ENCODE assay signal across 16 mouse cellular contexts in genomic region chr11:16703221-16703620, GRCm38 (mm10).
"Had no signal": no experiment of that assay in that cellular context is flagged by ENCODE, and none has a peak within 500 bp of the region (broad histone marks: within the 10 kb centered on the region; RNA-seq: fewer than 3 reads in every experiment).

No protein-coding gene starts in this region.

- H3K4me1 ChIP-seq: neural tube, embryonic 13.5 days; neural tube, embryonic 15.5 days; stomach, embryonic 15.5 days had no signal

- H3K9me3 ChIP-seq: neural tube, embryonic 13.5 days; neural tube, embryonic 15.5 days; stomach, embryonic 15.5 days had no signal

- H3K27ac ChIP-seq: neural tube, embryonic 13.5 days; neural tube, embryonic 15.5 days; stomach, embryonic 15.5 days; stomach, postnatal 0 days had no signal

- H3K9ac ChIP-seq: neural tube, embryonic 13.5 days; neural tube, embryonic 15.5 days; stomach, embryonic 15.5 days had no signal

- H3K36me3 ChIP-seq: neural tube, embryonic 13.5 days; neural tube, embryonic 15.5 days; stomach, embryonic 15.5 days had no signal

- H3K4me3 ChIP-seq: neural tube, embryonic 13.5 days; neural tube, embryonic 15.5 days; stomach, embryonic 15.5 days had no signal

- H3K4me2 ChIP-seq: neural tube, embryonic 13.5 days; neural tube, embryonic 15.5 days; stomach, embryonic 15.5 days had no signal

- DNase-seq: retina, postnatal 1 day; right cerebral cortex, adult 18-20 months; right cerebral cortex, postnatal 14 days; right cerebral cortex, postnatal 25 days; right cerebral cortex, postnatal 4 days; spleen, adult 18-20 months; thymus, adult 18-20 months; thymus, adult 2 months; thymus, postnatal 14 days; thymus, postnatal 25 days; thymus, postnatal 36 days; thymus, postnatal 4 days had no signal

- H3K27me3 ChIP-seq: neural tube, embryonic 13.5 days; neural tube, embryonic 15.5 days; stomach, embryonic 15.5 days had no signal
